Mouse (Mus musculus) kidney, adult 9 months (tissue): Measurements from ENCODE around the gene Csgalnact2.

Experiments
- DNase-seq: peaks from one replicate; pipeline ENCODE4 v3.0.0; 2022

Csgalnact2 gene

DNA sequence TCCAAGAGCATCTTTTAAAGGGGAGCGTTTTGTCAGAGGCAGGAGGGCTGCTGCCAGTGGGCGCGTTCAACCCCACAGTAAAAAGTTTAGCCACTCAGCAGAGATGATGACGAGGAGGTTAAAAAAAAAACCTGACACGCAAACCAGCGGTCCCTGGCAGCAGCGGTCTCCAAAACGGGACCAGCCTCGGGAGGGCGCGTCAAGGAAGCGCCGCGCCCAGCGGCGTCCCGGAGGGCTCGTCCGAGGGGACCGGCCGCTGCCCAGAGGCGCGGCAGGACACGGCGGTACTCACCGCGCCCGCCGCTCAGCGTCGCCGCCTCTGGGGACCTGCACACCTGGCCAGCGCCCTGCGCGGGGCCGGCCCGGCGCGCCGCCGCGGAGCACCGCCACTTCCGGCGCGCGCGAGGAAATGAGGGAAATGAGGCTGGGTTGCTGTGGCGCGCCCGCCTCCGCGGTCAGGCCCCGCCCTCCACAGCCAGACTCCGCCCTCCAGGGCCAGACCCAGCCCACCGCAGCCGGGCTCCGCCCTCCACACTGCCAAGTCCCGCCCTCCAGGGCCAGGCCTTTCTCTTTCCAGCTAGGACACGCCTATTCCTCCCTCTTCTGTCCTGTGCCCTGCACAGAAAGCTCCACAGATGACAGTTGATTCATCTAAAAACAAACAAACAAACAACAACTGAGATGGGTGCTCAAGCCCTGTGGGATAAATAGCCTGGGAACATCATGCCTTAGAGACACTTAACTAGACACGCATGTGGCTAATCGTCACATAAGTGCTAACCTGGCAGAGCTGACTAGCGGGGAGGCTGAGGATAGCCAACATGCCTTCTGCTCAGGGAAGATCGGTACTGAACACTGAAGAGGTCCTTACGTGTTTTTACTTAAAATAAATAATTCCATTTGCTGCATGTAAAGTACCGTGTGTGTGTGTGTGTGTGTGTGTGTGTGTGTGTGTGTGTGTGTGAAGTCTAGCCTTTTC, at the start of gene Csgalnact2:
Csgalnact2 (minus strand) TSS at position 410 of the 979 bp plus-strand sequence.
- peak; percentile 96 for DNase-seq

- DNase-seq: no peak
Observed at GRCm38 (mm10) chr6:118188599-118188998, 49.7 kb upstream of the Csgalnact2 start.

GRCm38 (mm10) chr6:118187285-118187641, 48.3 kb upstream of the Csgalnact2 start:
- no peak for DNase-seq

DNA sequence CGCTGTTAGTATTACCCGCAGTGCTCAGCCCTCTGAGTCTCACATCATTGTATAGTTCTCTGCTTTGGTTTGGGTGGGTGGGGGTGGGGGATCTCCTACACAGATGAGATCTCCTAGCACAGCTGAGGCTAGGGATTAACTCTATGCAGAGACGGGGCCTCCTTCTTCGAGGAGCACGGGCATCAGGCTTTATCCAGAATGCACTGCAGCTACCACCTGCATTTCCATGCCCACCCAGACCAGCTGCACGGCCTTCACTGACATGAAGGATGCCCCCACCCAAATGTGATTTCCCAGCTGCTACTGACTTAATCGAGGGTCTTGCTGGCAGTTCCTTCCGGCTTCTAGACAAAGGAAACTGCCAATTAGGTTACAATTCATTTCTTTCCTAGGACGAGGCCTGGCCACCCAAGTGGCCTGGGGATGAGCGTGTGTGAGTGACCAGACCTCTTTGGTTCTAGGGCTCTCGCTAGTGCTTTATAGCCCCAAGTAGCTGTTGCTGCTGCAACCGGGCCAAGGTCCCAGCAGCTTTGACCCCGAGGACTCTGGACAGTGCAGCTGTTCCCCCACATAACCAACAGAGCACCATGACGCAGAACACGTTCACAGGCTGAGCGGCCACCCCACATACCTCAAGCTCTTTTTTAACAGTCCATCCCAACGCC, 47.8 kb upstream of the Csgalnact2 start:
- DNase-seq: no peak

DNA sequence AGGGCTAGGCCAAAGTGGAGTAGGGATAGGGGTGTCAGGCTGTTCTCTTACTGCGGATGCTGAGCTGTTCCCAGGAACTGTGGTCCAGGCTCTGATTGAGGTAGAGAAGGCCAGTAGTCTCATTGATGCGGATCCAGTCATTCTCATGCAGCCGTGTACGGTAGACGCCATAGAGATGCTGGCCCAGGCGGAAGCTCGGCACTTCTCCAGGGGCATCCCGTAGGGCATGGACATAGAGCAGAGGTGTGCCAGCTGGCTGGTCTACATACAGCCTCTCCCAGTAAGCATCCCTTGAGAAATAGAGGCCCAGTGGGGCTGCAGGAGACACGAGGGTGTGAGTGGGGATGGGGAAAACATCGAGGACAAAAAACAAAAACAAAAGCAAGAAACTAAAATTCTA, 45.2 kb upstream of the Csgalnact2 start:
- DNase-seq: no peak

DNA sequence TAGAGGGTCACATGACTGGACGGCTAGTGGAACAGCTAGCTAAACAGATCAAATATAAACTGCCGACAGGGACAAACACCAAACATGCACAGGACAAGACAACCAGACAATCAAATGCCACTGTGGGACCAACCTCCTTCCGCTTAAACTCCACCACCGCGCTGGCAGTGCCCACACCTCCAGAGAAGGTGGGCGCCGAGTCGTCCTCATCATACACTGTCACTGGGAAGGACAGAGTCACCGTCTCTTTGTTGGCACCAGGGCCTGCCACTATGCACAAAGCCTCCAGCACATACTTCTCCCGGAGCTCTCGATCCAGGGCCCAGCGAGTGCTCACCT, 41.1 kb upstream of the Csgalnact2 start:
- DNase-seq: no peak

GRCm38 (mm10) chr6:118179316-118180084, 40.6 kb upstream of the Csgalnact2 start:
- peak; percentile 77 for DNase-seq

DNA sequence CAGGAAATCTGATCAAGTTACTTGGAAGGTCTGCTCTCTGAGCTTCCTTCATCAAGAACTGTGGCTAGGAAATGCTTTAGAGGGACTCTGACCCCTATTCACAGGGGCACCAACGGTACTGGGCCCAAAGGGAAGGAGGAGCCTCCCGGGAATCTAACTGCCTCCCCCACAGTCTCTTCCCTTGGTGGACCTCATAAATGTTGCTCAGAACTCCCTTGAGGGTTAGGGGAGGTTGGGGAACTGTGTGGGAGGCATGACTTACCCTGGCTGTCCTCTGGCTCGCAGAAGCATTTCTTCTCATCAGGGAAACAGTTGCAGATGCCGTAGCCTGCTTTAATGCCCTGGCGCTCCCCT, 35.0 kb upstream of the Csgalnact2 start:
- no peak for DNase-seq

GRCm38 (mm10) chr6:118173251-118173974, 34.5 kb upstream of the Csgalnact2 start:
- no peak for DNase-seq

DNA sequence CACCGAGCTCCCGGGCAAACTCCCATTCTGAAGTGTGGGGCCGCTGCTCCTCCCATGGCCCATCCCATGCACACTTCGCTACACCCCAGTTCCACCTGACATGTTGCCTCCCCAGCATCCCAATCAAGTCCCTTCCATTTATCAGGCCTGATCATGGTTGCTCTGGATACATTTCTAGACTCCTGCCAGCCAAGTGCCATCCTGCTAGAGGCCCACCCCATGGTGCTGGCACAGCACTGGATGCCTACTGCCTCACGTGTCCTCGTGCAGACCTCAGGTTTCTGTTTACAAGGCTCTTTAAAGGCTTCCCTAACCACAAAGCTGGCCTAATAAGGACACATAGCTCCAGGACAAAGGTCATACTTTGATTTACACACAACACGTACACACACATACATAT, 32.4 kb upstream of the Csgalnact2 start:
- DNase-seq: no peak

- DNase-seq: no peak
Observed at GRCm38 (mm10) chr6:118168106-118168505, 29.2 kb upstream of the Csgalnact2 start.

- no peak for DNase-seq
Observed at GRCm38 (mm10) chr6:118167013-118167412, 28.1 kb upstream of the Csgalnact2 start.

GRCm38 (mm10) chr6:118165516-118165915, 26.6 kb upstream of the Csgalnact2 start:
- no peak for DNase-seq

GRCm38 (mm10) chr6:118164691-118165090, 25.8 kb upstream of the Csgalnact2 start:
- no peak for DNase-seq

GRCm38 (mm10) chr6:118163086-118163485, 24.1 kb upstream of the Csgalnact2 start:
- DNase-seq: no peak

DNA sequence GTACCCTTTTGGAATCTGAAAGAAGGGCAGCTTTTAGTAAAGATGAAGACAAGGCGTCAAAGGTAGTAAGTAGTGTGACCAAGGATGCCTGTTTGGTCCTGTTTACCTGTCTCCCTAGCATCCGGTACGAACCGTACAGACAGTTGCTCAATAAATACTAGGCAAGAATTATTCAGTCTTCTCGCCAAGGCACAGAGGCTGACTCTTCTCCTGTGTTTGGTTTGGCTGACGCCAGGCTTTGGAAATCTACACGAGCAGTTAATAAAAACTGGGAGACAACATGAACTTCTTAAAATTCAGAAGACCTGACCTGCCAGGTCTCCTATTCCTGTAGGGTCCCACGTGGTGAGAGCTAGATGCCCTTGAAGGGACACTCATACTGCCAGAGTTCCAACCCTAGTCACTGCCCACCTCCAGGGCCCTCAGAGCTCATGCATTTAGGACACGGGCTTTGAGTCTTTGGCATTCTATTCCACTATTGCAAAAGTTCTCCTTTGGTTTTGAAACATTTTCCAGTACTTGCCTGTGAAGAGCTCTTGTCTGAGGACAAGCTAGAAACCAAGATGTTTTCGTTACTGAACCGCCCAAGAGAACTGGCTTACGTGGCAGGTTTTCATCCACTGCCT, 23.6 kb upstream of the Csgalnact2 start:
- DNase-seq: no peak

DNA sequence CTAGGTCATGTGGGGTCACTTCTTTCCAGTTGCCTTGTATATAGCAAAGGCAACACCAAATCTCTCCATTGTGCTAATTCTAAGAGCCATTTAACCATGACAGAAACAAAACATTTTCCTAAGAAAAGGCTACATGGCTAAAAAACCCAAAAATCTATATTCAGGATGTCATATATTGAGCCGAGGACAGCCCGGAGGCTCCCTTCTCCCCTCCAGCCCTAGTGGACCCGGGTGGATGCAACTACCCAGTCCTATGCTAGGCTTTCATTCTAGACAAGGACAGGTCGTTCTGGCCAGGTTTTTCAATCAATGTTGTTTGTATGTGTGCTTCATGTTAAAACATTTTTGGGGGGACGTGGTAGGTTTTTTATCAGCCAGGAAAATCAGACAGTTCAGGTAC, 14.2 kb upstream of the Csgalnact2 start:
- DNase-seq: no peak

DNA sequence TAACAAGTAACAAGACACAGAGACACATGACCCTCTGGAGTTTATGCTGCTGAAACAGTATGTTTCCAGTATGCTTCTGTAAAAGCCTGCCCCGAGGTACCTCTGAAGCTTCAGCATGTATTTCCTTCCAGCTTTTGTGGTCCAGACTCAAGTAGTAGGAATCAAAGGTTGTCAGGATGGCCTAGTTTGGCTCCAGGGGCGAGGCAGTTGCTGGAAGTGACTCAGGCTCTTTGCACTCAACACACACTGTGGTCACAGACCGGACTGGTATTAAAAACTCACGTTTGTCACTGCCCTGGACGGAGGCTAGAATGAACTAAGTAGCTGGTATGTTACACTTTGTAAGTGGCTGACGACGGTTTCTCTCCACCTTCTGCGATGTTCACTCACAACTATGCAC, 12.0 kb upstream of the Csgalnact2 start:
- no peak for DNase-seq

GRCm38 (mm10) chr6:118150538-118150937, 11.6 kb upstream of the Csgalnact2 start:
- DNase-seq: no peak

DNA sequence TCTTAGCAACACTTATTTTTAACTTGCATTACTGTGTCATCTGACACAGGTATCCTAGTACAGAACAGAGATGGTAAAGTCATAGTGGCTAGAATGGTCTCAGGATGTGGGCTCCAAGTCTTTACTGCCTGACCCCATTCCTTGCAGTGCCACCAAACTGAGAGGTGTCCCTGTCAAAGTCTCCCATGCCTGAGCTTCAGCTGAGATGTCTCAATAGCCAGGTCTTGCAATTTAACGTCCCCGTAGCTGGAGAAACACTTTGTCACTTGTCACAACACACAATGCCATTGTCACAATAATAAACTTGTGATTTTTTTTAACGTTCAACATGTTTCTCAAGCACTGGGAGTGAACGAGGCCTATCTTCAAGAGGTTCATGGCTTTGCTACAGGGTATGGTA, 11.2 kb upstream of the Csgalnact2 start:
- no peak for DNase-seq

DNA sequence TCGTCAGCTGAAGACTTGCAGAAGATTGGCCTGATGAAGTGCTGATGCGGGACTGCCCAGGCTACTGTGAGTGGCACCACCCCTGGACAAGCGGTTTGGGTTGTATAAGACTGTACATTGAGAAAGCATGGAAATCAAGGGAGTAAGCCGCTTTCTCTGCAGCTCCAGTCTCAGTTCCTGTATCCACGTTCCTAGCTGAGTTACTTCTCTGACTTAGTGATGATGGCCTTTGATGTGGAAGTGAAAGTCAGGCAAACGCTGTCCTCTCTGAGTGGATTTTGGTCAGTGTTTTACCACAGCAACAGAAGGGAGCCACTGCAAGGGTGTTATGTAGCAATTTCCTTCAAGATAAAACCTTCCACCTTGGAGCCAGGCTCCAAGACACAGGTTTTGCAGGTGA, 2.0 kb upstream of the Csgalnact2 start:
- no peak for DNase-seq

GRCm38 (mm10) chr6:118137148-118137547, 1.8 kb downstream of the Csgalnact2 start:
- no peak for DNase-seq
